Mouse (Mus musculus): ENCODE data around the gene Itgad.

Gene Itgad

GRCm38 (mm10) chr7:128180126-128180525, 25.9 kb downstream of the Itgad start:
- peak; percentile 32 for DNase-seq (ENCODE audit: low read depth)

- DNase-seq (ENCODE audit: low read depth) = peak; percentile 55
These were observed 26.4 kb downstream of the Itgad start for GRCm38 (mm10) chr7:128180546-128180945.

DNA sequence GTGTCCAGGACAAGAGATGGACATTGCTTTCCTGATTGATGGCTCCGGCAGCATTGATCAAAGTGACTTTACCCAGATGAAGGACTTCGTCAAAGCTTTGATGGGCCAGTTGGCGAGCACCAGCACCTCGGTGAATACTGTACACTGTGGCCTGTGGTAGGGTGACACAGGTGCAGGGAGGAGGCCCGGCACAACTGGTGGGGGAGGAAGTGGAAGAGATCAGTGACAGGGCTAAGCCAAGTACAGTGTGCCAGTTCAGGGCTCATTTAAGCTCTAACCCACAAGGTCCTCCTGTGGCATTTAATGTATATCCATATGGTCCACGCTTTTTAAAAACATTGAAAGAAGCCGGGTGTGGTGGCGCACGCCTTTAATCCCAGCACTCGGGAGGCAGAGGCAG, 27.5 kb downstream of the Itgad start:
- DNase-seq (ENCODE audit: low read depth) = peak; percentile 47

DNA sequence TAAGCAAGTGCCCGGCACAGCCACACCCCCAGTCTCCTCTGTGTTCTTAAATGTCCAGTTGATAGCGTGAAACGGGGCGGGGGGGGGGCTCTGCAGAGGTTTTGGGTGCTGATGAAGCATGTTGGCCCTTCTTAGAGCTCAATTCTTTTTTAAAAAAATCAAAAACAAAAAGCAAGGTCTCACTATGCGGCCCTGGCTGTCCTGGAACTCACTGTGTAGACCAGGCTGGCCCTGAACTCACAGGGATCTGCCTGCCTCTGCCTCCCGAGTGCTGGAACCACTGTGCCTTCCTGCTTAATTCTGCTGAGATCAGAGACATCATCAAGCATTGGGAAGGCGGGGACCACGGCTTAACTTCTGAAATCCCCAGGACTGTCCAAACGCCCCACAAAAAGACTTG, 47.4 kb downstream of the Itgad start:
- no peak for DNase-seq (ENCODE audit: low read depth)

DNA sequence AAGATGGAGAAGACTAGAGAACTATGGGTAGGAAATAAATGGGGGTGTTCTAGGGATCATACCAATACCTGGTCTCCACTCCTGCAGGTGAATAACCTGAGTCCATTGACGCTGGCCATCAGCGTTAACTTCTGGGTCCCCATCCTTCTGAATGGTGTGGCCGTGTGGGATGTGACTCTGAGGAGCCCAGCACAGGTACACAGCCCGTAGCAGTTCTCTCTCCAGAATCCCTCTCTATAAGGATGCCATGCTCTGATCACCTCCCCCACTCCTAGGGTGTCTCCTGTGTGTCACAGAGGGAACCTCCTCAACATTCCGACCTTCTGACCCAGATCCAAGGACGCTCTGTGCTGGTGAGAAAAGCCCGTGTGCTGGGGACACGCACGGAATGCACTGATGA, 48.9 kb downstream of the Itgad start:
- no peak for DNase-seq (ENCODE audit: low read depth)

DNA sequence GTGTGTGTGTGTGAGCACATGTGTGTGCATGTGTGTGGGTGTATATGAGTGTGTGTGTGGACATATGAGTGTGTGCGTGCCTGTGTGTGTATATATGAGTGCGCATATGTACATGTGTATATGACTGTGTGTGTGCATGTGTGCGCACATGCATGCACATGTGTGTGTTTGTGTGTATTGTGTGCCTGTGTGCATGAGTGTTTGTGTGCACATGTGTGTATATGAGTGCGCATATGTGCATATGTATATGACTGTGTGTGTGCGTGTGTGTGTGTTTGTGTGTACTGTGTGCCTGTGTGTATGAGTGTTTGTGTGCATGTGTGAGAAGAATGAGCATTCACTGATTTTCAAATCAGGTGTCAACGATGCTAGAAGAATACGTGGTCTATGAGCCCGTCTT, 50.0 kb downstream of the Itgad start:
- DNase-seq (ENCODE audit: low read depth) = no peak

DNA sequence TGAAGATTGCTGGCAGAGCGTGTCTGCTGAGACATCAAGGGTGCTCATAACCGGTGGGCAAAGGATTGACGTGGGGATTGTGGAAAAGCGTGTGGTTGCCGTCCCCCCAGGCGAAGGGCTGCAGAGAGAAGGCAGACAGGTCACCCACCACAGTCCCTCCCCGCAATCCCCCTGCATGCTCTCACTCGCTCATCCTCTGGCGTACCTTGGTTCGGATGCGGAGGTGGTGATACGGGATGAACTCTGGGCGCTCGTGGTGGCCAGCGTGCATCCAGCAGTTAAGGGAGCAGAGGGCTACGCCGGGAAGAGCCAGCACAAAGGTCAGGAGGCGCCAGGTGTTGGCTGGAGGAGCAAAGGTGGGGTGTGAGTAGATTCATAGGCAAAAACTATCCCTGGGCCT, 51.5 kb downstream of the Itgad start:
- no peak for DNase-seq (ENCODE audit: low read depth)

DNA sequence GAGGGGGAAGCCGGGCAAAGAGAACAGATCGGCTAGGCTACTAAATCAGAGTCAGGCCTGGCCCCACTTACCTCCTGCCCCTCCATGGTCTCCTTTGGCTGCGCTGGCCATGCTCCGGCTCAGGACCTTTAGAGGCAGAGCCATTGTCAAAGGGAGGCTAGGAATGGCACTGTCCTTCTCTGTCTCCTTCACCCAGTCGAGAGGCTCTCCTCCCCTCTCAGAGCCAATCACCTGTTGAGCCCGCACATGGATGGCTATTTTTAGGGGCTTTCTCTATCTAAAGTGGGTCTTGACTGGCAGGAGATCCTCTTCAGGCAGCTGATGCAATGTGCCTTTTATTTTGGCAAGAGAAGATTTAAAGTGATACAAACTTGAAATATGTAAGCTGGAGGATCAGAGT, 52.0 kb downstream of the Itgad start, which contains the start of gene Cox6a2:
TSS of gene Cox6a2 (minus strand) at position 236 of the 400 bp plus-strand sequence.
- no peak for DNase-seq (ENCODE audit: low read depth)

GRCm38 (mm10) chr7:128208187-128208586, 54.0 kb downstream of the Itgad start:
- DNase-seq (ENCODE audit: low read depth) = peak; percentile 83

GRCm38 (mm10) chr7:128209826-128210225, 55.6 kb downstream of the Itgad start:
- DNase-seq (ENCODE audit: low read depth) = no peak

DNA sequence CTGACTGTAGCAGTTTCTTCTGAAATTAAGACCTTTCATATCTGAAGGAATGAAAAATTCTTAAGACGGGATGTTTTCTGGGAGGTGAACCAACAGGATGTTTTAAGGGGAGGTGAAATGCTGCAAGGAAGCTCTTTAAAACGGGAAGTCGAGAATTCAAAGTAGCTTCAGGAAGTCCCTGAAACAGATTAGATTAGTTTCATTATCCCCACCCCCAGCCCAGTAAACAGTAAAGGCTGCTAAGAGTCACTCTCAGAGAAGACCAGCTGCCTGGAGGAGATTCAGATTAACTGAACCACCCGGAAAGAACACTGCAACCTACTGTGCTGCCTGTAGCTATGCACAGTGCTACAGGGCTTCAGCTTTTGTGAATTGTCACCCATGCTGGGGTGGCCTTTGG, 65.8 kb downstream of the Itgad start:
- DNase-seq (ENCODE audit: low read depth) = no peak

GRCm38 (mm10) chr7:128220936-128221335, 66.8 kb downstream of the Itgad start:
- DNase-seq (ENCODE audit: low read depth) = no peak

GRCm38 (mm10) chr7:128231741-128232140, 77.6 kb downstream of the Itgad start:
- DNase-seq (ENCODE audit: low read depth) = no peak

DNA sequence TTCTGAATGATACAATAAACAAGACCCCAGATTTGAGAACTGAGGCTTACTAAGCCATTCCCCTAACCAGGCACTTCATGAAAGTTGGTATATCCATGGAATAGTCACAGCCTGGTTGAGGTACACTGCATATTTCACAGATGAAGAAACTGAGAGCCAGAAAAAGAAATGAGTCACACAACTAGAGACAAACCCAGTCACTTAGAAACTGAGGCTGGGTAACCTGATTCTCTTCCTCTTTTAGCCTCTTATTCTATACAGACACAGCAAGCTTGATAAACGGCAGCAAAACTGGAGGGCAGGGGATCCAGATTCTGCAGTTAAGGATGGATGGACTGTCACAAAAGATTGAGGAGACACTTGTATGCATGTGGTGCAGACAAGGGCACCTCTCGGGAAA, 80.6 kb downstream of the Itgad start:
- DNase-seq (ENCODE audit: low read depth) = no peak

DNA sequence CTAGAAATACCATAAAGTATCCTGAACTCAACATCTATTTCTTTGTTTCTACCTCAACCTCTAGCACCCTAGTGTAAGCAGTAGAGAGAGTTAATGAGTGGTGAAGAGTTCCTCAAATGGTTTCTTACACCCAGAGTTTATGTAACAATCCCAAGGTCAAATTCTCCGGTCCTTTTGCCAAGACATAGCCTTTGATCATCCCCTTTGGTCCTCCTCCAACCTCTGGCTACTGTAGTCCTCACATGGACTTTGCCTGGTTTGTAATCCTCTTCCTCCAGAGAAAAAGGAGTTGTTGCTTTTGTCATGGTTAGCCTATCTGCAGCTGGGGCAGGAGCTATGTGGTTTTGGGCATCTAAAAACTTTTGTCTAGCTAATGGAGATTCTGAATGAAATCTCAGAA, 81.3 kb downstream of the Itgad start:
- no peak for DNase-seq (ENCODE audit: low read depth)

- DNase-seq (ENCODE audit: low read depth) = no peak
These were observed 82.2 kb downstream of the Itgad start for GRCm38 (mm10) chr7:128236426-128236825.

DNA sequence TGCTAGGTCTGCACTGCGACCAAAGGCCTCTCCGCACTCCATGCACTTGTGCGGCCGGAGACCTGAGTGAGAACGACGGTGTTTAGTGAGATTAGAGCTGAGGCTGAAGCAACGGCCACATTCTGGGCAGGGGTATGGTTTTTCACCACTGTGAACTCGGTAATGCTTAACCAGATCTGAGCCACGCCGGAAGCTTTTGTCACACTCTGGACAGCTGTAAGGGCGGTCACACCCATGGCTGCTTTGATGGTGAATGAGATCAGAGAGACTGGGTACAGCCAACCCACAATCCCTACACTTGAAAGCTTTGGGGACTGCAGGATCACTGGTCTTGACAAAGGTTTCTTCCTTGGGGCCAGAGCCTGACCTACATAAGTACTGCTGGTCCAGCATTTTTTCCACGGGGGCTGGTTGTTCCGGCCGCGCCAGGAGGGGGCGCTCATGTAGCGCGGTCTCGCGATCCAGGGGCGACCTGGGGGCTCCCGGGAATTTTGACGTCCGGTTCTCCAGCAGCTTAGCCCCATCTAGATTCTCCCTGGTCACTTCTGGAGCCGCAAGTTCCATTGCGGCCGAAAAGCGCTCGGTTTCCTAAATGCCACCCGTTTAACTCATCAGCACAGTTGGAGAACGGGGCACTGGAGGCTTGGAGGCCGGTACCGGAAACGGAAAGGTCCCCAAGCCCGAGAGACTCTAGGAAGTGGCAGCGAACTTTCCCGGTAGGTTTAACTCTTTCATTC, 82.8 kb downstream of the Itgad start, which contains the start of gene Armc5:
TSS of gene Armc5 (plus strand) at position 487 of the 737 bp plus-strand sequence.
- peak; percentile 79 for DNase-seq (ENCODE audit: low read depth)

DNA sequence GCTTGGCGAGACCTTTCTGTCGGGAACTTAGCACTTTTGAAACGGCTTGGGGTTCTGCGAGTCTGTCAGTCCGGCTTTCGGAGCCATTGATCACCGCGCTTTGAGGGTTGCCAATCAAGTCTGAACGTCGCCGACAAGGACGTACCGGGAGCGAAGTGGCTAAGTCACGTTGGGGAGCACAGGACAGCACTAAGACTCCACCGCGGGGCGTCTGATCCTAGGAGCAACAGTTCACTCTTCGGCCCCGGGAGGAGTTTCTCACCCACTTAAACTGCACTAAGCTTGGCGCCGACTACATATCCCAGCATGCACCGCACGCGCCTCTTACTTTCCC, 83.4 kb downstream of the Itgad start:
- DNase-seq (ENCODE audit: low read depth) = no peak

DNA sequence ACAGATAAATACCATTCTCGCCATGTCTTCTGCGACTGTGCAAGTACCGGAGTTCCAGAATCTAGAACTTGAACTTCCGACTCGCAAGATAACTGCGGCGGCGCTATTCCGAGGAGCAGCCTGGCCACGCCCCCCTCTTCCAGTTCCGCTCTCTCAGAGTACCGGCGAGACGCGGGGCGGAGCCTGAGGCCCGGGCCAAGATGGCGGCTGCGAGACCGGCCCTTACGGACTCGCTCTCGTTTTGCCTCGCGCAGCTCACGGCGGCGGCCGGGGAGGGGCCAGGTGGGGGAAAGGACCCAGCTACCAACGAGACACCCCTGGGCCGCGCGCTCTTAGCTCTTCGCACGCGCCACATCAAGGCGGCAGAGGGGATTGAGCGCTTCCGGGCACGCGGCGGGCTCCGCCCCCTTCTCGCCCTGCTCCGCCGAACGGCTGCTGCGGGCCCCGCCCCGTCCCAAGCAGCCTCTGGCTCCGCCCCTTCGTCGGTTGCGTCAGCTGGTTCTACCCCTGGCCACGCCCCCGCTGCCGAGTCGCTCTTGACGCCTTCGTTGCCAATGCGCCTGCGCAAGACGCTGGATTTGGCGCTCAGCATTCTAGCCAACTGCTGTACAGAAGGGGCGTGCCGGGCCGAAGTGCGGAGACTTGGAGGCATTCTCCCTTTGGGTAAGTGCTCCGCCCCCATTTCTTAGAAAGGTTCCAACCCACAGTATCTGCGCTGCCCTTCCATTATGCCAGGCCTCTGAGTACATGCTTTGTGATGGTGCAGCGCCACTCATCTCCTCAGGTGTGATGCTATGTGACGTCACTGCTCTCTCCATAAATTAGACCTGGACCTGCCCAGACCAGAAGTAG, 84.0 kb downstream of the Itgad start, which contains the start of gene 9130023H24Rik:
TSS of gene 9130023H24Rik (minus strand) at position 105 of the 852 bp plus-strand sequence.
- peak; percentile 100 for DNase-seq (ENCODE audit: low read depth)

DNA sequence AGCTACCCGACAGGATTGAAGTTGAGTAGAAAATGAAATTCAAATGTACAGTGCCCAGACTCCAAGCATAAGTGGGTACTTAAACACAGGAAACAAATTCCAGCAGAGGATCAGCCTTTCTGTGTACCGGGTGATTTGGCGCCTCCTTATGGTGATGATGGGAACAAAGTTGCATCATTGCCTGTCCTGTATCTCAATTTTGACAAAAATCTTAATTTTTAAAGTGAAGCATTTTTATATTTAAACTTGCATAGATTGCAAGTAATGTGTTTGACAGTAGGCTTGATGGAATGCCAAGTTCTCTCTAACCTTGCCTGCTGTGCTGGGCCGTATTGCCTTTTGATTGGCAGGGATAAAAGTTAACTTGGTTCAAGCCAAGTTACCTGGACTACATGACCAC, 84.8 kb downstream of the Itgad start:
- peak; percentile 75 for DNase-seq (ENCODE audit: low read depth)

DNA sequence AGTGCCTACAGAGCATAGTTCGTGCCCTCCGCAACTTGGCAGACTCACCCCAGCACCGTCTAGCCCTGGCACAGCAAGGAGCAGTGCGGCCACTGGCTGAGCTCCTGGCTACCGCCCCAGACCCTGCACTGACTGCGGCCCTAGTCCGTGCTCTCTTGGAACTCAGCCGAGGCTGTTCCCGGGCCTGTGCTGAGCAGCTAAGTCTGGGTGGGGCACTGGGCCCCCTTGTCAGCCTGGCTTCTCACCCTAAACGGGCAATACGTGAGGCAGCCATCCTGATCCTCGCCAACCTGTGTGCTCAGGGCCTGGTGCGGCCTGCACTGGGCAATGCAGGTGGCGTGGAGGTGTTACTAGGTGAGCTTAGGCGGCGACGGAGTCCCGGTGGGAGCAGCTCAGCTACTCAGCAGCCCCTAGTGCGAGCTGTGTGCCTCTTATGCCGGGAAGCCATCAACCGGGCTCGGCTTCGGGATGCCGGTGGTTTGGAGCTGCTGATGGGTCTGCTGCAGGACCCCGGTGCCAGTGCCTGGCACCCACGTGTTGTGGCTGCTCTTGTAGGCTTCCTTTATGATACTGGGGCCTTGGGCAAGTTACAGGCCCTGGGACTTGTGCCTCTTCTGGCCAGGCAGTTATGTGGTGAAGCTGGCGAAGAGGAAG, 86.1 kb downstream of the Itgad start:
- DNase-seq (ENCODE audit: low read depth) = no peak

- DNase-seq (ENCODE audit: low read depth) = no peak
These were observed 88.2 kb downstream of the Itgad start for GRCm38 (mm10) chr7:128242331-128242730.

DNA sequence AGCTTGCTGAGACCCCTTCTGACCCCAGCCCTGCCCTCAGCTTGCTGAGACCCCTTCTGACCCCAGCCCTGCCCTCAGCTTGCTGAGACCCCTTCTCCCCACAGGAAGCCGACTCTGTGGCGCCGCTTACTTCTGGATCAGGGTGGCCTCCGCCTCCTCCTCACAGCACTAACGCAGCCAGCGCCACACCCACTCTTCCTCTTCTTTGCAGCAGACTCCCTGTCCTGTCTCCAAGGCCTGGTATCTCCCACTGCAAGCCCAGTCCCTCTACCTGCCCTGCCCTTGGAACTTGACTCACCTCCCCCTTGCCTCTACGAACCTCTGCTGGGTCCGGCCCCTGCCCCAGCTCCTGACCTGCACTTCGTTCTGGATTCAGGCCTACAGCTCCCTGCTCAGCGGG, 89.7 kb downstream of the Itgad start:
- DNase-seq (ENCODE audit: low read depth) = no peak

Data from naive thymus-derived CD4-positive, alpha-beta T cell, adult 2 months (primary cell).